Mouse (Mus musculus) large intestine, adult 2 months (tissue): ENCODE measurements around the gene Rbl1. TPM values are rescaled to one million over a fixed set of nuclear protein-coding genes. Genes with fewer than 3 reads are reported as not detected.
"Not testable (repeated sequence)": the region's sequence is repeated elsewhere in the genome, so short reads cannot be mapped to it uniquely, and the experiment has no call there.

Experiments used
- DNase-seq: peaks from one replicate; pipeline ENCODE4 v3.0.0-alpha.2; 2012; ENCODE audit warnings: low read depth, low spot score
- WGBS: fragments of 180-500 bp; shearing (Covaris S2); methylation state at CpG from one replicate; pipeline ENCODE4 v1.1.7; 2018; 5-methylcytosine and 5-hydroxymethylcytosine counted together
- polyA plus RNA-seq: library from polyadenylated mRNA; depleted of rRNA; stranded (reverse); fragments of >200 nt; gene quantifications from 2 replicates; pipeline ENCODE4 v1.2.3, GENCODE M21; 2012

Gene Rbl1
- polyA plus RNA-seq, 1 experiment, result 5.0 TPM

DNA sequence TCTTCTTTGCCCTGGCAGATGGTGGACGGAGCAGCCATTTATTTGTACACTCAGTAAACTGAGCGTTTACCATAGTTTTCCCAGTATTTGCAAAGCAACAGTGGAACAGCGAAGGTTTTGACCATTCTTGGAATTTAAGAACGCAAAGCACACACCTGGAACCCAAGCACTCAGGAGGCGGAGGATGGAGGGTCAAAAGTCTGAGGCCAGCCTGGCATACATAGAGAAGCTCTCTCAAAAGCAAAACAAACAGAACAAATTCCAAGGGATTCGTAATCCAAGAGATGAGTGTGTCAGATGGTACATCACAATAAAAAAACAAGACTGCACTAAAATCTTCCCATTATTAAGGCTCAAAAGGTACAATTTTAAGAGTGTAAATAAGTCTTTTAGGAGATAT lies 30.8 kb downstream of the Rbl1 start:
- 93% methylated on average over 6 of the region's 6 CpGs for WGBS
- no peak for DNase-seq

- WGBS, result 73% methylated on average over 6 of the region's 6 CpGs
- DNase-seq, result no peak
Measured at GRCm38 (mm10) chr2:157172984-157173383, 31.4 kb downstream of the Rbl1 start.

DNA sequence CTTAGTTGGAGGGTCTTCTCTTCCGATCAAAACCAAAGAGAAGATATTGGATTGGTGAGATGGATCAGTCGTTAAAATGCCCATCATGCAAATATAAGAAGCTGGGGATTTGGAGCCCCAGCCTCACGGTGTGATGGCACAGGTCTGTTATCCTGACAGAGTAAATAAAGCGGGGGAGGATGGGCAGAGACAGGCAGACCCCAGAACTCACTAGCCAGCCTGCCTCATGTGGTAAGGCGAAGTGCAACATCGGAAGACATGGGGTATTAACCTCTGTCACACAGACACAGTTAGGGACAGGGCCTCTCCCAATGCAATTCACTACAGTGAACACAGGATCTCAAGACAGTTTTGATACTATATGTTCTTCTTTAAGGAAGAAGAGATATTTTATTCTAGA lies 33.7 kb downstream of the Rbl1 start:
- no peak for DNase-seq
- 69% methylated on average over 6 of the region's 6 CpGs for WGBS

- WGBS, result 58% methylated on average over 5 of the region's 5 CpGs
- DNase-seq, result no peak
Measured at GRCm38 (mm10) chr2:157170166-157170565, 34.2 kb downstream of the Rbl1 start.

DNA sequence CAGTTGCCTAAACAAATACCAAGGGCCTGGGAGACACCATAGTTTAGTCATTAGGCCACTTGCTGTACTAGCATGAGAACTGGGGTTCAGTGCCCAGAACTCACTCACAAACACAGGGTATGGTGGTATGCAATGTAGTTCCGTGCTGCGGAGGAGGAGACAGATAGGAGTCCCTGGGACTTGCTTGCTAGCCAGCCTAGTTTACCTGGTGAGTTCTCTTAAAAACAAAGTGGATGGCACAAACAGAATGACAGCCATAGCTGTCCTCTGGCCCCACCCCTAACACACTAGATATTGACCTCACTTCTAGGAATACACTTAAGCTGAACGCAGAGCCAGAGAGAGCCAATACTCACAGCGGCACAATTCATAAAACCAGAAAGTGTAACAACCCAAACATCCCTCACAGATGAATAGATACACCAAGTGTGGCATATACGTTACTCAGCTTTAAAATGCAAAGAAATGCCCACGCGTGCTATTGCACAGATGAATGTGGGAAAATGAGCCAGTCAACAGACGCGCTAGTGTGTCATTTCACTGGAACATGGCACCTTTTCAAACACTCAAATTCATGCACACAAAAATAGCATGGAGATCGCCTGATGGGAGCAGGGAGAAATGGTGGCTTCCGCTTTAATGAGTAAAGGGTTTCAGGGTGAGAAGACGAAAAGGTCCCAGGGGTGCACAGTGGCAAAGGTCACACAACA lies 37.8 kb downstream of the Rbl1 start:
- no peak for DNase-seq
- 95% methylated on average over 12 of the region's 12 CpGs for WGBS

GRCm38 (mm10) chr2:157165312-157166224 lies 38.8 kb downstream of the Rbl1 start:
- DNase-seq, result not testable (repeated sequence)

GRCm38 (mm10) chr2:157164101-157164500 lies 40.2 kb downstream of the Rbl1 start:
- 90% methylated on average over 2 of the region's 2 CpGs for WGBS
- no peak for DNase-seq

DNA sequence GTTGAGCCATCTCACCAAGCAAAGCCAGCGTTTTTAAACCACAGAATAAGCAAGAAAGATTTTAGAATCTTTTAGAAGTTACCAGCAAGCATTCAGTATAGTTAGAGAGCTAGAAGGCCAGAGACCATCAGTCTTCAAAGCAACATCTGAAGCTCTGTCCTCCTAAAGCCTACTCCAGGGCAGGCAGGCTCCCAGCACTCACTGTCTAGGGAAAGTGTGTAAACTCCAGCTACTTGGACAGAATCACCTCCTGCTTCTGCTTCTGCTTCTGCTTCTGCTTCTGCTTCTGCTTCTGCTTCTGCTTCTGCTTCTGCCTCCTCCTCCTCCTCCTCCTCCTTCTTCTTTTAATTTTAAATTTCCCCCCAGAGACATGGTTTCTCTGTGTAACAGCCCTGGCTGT lies 48.3 kb downstream of the Rbl1 start:
- DNase-seq, result no peak
- 97% methylated on average over 1 of the region's 1 CpGs for WGBS

DNA sequence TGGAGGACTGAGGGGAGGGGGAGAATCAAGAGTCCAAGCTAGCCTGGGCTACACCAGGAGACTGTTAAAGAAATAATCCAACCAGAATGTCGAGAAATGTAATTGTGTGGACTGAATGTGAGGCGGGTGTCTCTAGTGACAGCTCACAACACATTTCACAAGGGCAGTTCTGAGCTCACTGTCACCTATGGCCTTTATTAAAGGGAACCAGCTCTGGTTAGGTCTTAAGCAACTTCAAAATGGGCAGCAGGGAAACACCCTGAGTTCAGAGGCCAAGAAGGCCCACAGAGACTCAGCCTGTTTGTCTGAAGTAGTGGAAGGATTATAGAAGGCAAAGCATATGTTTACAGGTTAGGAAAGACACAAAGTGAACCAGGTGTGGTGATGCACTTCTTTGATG lies 51.1 kb downstream of the Rbl1 start:
- DNase-seq, result no peak
- WGBS, result 82% methylated on average over 2 of the region's 2 CpGs

DNA sequence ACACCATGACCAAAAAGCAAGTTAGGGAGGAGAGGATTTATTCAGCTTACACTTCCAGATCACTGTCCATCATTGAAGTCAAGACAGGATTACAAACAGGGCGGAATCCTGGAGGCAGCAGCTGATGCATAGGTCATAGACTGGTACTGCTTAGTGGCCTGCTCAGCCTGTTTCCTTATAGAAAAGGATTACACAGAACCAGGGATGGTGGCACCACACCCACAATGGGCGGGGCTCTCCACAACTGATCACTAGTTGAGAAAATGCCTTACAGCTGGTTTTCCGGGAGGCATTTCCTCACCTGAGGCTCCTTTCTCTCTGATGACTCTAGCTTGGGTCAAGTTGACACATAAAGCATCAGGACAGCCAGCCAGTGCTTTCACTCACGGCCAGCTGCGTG lies 55.9 kb downstream of the Rbl1 start:
- no peak for DNase-seq
- WGBS, result 83% methylated on average over 5 of the region's 5 CpGs

- DNase-seq, result no peak
Measured at GRCm38 (mm10) chr2:157147397-157148020, 56.8 kb downstream of the Rbl1 start.

GRCm38 (mm10) chr2:157145173-157145572 lies 59.2 kb downstream of the Rbl1 start:
- DNase-seq, result no peak
- WGBS, result 50% methylated on average over 1 of the region's 1 CpGs

More at GRCm38 (mm10) chr2:157147397-157148020, 56.8 kb downstream of the Rbl1 start:
- 84% methylated on average over 9 of the region's 9 CpGs for WGBS

GRCm38 (mm10) chr2:157144132-157144531 lies 60.2 kb downstream of the Rbl1 start:
- no peak for DNase-seq
- 90% methylated on average over 5 of the region's 5 CpGs for WGBS

GRCm38 (mm10) chr2:157141962-157142361 lies 62.4 kb downstream of the Rbl1 start:
- no peak for DNase-seq
- 77% methylated on average over 4 of the region's 4 CpGs for WGBS

- no peak for DNase-seq
- 83% methylated on average over 5 of the region's 5 CpGs for WGBS
Measured at GRCm38 (mm10) chr2:157139251-157139802, 65.0 kb downstream of the Rbl1 start.

GRCm38 (mm10) chr2:157138808-157139207 lies 65.5 kb downstream of the Rbl1 start:
- 75% methylated on average over 5 of the region's 5 CpGs for WGBS

GRCm38 (mm10) chr2:157137959-157138731 lies 66.2 kb downstream of the Rbl1 start:
- 76% methylated on average over 9 of the region's 9 CpGs for WGBS
- no peak for DNase-seq

More at GRCm38 (mm10) chr2:157138808-157139207, 65.5 kb downstream of the Rbl1 start:
- DNase-seq, result no peak

DNA sequence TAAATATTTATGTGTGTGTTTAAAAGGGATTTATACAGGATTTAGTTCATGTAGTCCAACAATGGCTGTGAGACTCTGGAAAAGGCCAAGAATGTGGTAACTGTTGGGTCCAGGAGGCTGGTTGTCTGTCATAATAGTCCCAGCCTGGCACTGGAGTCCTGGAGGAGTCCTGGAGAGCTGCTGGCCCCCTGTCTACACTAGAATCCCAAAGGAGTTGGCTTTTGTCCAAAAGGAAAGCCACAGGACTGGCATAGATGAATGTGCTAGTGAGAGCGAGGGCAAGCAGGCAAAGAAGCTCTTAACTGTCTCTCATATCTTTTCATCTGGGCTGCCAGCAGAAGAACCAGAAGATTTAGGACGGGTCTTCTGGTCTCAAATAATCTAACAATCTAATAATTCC lies 67.7 kb downstream of the Rbl1 start:
- WGBS, result 67% methylated on average over 2 of the region's 2 CpGs
- no peak for DNase-seq

DNA sequence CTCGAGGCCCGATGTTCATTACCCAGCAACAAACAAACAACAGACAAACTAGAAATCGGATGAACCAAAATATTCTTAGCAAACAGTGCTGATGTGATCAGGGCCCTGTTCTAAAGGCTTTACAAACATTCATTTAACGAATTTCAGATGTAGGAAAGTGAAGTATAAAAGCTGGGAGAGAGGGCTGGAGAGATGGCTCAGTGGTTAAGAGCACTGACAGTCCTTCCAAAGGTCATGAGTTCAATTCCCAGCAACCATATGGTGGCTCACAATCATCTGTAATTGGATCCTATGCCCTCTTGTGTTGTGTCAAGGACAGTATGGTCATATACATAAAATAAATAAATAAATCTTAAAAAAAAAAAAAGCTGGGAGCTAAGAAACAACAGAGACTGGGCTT lies 68.2 kb downstream of the Rbl1 start:
- DNase-seq, result no peak
- 82% methylated on average over 4 of the region's 4 CpGs for WGBS
